Mouse (Mus musculus): ENCODE measurements around the gene Gm8374. TPM values are rescaled to one million over a fixed set of nuclear protein-coding genes. Genes with fewer than 3 reads are reported as not detected.
"Not testable (repeated sequence)": the region's sequence is repeated elsewhere in the genome, so short reads cannot be mapped to it uniquely, and the experiment has no call there.

Gene Gm8374
- not detected for total RNA-seq (2021)
- long read RNA-seq, experiment 1, result 0 reads
- long read RNA-seq, experiment 2, result 0 reads

DNA sequence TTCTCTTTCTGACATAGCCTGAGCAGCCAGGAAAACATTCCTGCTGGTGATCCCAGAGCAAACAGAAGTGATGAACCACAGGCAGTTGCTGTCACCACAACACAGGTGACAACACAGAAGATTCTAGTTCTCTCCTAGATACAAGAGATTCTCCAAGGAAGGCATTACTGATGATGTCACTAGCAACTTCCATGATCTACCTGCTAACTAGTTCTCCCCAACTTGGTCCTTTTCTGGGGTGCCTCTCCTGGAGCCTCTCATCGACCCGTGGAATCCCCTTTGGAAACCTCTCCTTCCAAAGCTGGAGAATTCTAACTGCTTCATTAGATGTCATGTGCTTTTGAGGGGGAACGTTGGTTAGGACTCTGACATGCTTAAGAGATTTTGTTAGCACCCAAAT, at the start of gene Gm8374:
Gene Gm8374 (minus strand): TSS at position 101 of the 400 bp plus-strand sequence.
- DNase-seq (ENCODE audit: low spot score), result not testable (repeated sequence)

DNA sequence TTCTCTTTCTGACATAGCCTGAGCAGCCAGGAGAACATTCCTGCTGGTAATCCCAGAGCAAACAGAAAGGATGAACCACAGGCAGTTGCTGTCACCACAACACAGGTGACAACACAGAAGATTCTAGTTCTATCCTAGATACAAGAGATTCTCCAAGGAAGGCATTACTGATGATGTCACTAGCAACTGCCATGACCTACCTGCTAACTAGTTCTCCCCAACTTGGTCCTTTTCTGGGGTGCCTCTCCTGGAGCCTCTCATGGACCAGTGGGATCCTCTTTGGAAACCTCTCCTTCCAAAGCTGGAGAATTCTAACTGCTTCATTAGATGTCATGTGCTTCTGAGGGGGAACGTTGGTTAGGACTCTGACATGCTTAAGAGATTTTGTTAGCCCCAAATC, 32.6 kb downstream of the Gm8374 start, which contains the start of gene Gm5797:
Gene Gm5797 (minus strand): TSS at position 101 of the 400 bp plus-strand sequence.
- not testable (repeated sequence) for DNase-seq (ENCODE audit: low spot score)

DNA sequence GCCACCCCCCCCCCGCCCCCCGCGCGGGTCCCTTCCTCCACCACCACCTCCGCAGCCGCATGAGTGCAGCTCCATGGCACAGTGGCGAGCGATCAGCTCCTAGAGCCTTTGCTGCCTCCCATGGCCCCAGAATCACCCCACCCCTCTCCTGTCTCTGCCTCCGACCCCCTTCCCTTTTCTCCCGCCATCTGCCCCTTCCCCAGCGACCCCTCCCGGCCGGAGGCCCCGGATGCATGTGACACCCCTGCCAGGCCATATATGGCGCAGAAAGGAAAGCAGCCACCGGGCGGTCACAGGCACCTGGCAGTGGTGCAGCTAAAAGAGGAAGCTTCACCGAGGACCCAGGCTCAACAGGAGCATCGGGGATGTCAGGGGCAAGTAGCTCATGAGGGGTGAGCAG, 49.8 kb downstream of the Gm8374 start:
- not testable (repeated sequence) for DNase-seq (ENCODE audit: low spot score)

DNA sequence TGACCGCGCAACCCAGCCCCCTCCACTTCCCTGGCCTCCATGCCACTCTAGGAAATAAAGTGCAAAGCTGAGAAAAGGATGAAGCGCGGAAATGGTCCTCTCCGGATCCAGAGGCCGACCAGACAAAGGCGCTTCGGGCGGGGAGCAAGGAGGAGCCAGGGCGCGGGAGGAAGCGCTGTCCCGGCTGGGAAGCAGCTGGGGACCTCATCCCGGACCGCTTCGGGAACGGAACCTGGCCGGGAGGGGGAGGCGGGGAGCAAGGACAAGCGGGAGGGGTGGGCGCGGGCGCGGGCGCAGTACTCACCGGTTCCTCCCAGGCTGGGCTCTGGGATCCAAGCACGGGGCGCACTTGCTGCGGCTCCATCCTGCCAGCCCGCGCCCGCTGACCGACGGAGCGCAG, 50.3 kb downstream of the Gm8374 start, which contains the start of gene Gm3739:
Gene Gm3739 (minus strand): TSS at position 389 of the 400 bp plus-strand sequence.
- peak; percentile 0 for DNase-seq (ENCODE audit: low spot score)

Other genes starting within 250 kb of the Gm8374 start
- not detected for gene Gm6676, start 239.7 kb downstream of the Gm8374 start, total RNA-seq (2021)
- not detected for gene Gm3512, start 190.6 kb downstream of the Gm8374 start, total RNA-seq (2021)
- gene Gm16434, start 170.6 kb downstream of the Gm8374 start, total RNA-seq (2021), result not detected
- not detected for gene Gm3727, start 100.4 kb downstream of the Gm8374 start, total RNA-seq (2021)
- under 1 TPM in 1 of 2 experiments, not detected in 1; 0.14 TPM for gene Gm3739, start 50.1 kb downstream of the Gm8374 start, total RNA-seq (2021)
- not detected for gene Gm5797, start 32.7 kb downstream of the Gm8374 start, total RNA-seq (2021)
- not detected for gene Gm3755, start 85.8 kb upstream of the Gm8374 start, total RNA-seq (2021)
- not detected for gene Gm3752, start 118.6 kb upstream of the Gm8374 start, total RNA-seq (2021)
- under 1 TPM; 0.25 to 0.43 TPM for gene Gm3558, start 203.4 kb upstream of the Gm8374 start, total RNA-seq (2021)
- gene Gm10338, start 230.5 kb upstream of the Gm8374 start, total RNA-seq (2021), result not detected